Mouse (Mus musculus) heart, postnatal 0 days (tissue): ENCODE measurements at regions not wholly inside any gene's neighbourhood (a gene's known extent, or its start where the extent isn't known, plus 50 kb on each side); places are given as distances from the start of the nearest gene placed in this dataset.

Experiments
- CTCF ChIP-seq: IDR thresholded peaks from 2 replicates; pipeline ENCODE4 v1.5.1; 2016; ENCODE audit warnings: antibody characterized with exemption, control low read depth, low read depth
- EP300 ChIP-seq: IDR thresholded peaks from 2 replicates; pipeline ENCODE4 v1.6.1; 2016; ENCODE audit warnings: antibody characterized with exemption, low read depth

DNA sequence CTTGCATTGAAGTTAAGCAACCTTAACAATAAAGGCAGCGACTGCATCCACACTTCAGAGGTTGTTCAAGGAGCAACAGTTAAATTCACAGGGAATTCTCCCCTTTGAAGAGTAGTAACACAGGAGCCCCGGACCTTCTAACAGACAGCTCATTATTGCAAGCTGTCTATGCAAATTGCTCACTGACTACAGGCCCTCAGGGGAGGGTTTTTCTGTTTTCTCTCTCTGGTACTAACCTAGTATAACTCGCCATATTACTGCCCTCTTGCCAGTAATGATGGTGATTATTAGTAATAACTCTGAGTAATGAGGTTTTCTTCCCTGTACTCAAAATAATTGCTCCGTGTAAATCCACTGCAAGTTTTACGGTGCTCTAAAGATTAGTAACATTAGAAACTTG lies 763.5 kb upstream of the 4930412O13Rik start:
- no peak for TF ChIP-seq CTCF
- no peak for TF ChIP-seq EP300
